In genomic region chr5:151018450-151018849, GRCm38 (mm10) we compare ENCODE assay signal across 25 mouse cellular contexts.
DNase-seq lines count a peak whose midpoint lies in the region; ATAC-seq lines count a peak whose summit lies in the region.
"Had no signal": no experiment of that assay in that cellular context is flagged by ENCODE, and none has a peak within 500 bp of the region (broad histone marks: within the 10 kb centered on the region; RNA-seq: fewer than 3 reads in every experiment).

No protein-coding gene starts in this region.

- H3K27ac ChIP-seq in forebrain, embryonic 11.5 days (ENCODE audit: low read depth, low read length): no peak overlapping the region
- no peak overlapping the region for H3K27ac ChIP-seq in forebrain, embryonic 13.5 days
- H3K27ac ChIP-seq in limb, embryonic 12.5 days: peak overlapping the region; percentile 35; the same call in 1 of the 2 replicates
- H3K27ac ChIP-seq: left cerebral cortex, adult 2 months; liver, embryonic 14.5 days had no signal

- peak; percentile 25 for DNase-seq in forebrain, embryonic 11.5 days (ENCODE audit: low spot score)
- DNase-seq in kidney, postnatal 36 days: peak; percentile 29 to 54
- no peak for DNase-seq in kidney, postnatal 25 days
- peak; percentile 53 for DNase-seq in yolk sac, embryonic 10.5 days (ENCODE audit: low spot score)
- no peak for DNase-seq in spleen, postnatal 10 days (ENCODE audit: low spot score in 2 of 2)
- DNase-seq: adrenal gland, adult 8-10 months; cerebellum, adult 2 months; cerebellum, postnatal 25 days; embryo, embryonic 11 days; gastrocnemius, postnatal 25 days; kidney, adult 11 months; lung, embryonic 14.5 days; lung, postnatal 36 days; midbrain, embryonic 14.5 days; thymus, adult 2 months; thymus, postnatal 4 days had no signal

- no peak overlapping the region for H3K9ac ChIP-seq in forebrain, embryonic 11.5 days (ENCODE audit: low read length)
- no peak overlapping the region for H3K9ac ChIP-seq in forebrain, embryonic 13.5 days
- no peak overlapping the region for H3K9ac ChIP-seq in limb, embryonic 12.5 days (replicated peaks)
- H3K9ac ChIP-seq: liver, embryonic 14.5 days; lung, embryonic 14.5 days had no signal

- no peaks in the 10 kb centered on the region for H3K27me3 ChIP-seq in forebrain, embryonic 11.5 days (ENCODE audit: control insufficient read depth, insufficient read depth, low read length)
- no peaks in the 10 kb centered on the region for H3K27me3 ChIP-seq in forebrain, embryonic 13.5 days
- no peaks in the 10 kb centered on the region for H3K27me3 ChIP-seq in limb, embryonic 12.5 days
- H3K27me3 ChIP-seq: megakaryocyte, embryonic 14.5 days had no signal

- H3K9me3 ChIP-seq in forebrain, embryonic 11.5 days (ENCODE audit: control insufficient read depth, low read length): no peaks in the 10 kb centered on the region
- H3K9me3 ChIP-seq in forebrain, embryonic 13.5 days (replicated peaks): no peaks in the 10 kb centered on the region
- H3K9me3 ChIP-seq in limb, embryonic 12.5 days: peaks cover 11% of the 10 kb centered on the region

- ATAC-seq in forebrain, embryonic 11.5 days (replicated peaks; ENCODE audit: low FRiP score): no peak
- no peak for ATAC-seq in forebrain, embryonic 13.5 days
- ATAC-seq in limb, embryonic 12.5 days (ENCODE audit: insufficient number of reproducible peaks, insufficient read depth, low FRiP score, low TSS enrichment, low read depth): no peak
- ATAC-seq in megakaryocyte-erythroid progenitor cell, adult 5-6 weeks (replicated peaks; ENCODE audit: low FRiP score, low TSS enrichment, poor library complexity, severe bottlenecking): no peak
- ATAC-seq: activated CD4-positive, CD25-positive, alpha-beta regulatory T cell, adult 4 months; forebrain, embryonic 16.5 days; hindbrain, embryonic 16.5 days had no signal

- no peaks in the 10 kb centered on the region for H3K36me3 ChIP-seq in forebrain, embryonic 11.5 days (ENCODE audit: control insufficient read depth, insufficient read depth, low read length)
- no peaks in the 10 kb centered on the region for H3K36me3 ChIP-seq in forebrain, embryonic 13.5 days (ENCODE audit: poor library complexity, severe bottlenecking)
- H3K36me3 ChIP-seq in limb, embryonic 12.5 days: no peaks in the 10 kb centered on the region

- H3K4me2 ChIP-seq in forebrain, embryonic 11.5 days (ENCODE audit: low read depth, low read length, severe bottlenecking): no peak overlapping the region
- H3K4me2 ChIP-seq in forebrain, embryonic 13.5 days: no peak overlapping the region
- H3K4me2 ChIP-seq in limb, embryonic 12.5 days: no peak overlapping the region; the same call in 1 of the 2 replicates
- H3K4me2 ChIP-seq: lung, embryonic 14.5 days had no signal

- no peak overlapping the region for H3K4me3 ChIP-seq in forebrain, embryonic 11.5 days (ENCODE audit: low read depth, low read length)
- H3K4me3 ChIP-seq in forebrain, embryonic 13.5 days: no peak overlapping the region
- no peak overlapping the region for H3K4me3 ChIP-seq in limb, embryonic 12.5 days (replicated peaks)
- H3K4me3 ChIP-seq: left cerebral cortex, adult 2 months; megakaryocyte, embryonic 14.5 days had no signal

- peaks cover 3% of the 10 kb centered on the region for H3K4me1 ChIP-seq in forebrain, embryonic 11.5 days (replicated peaks; ENCODE audit: control insufficient read depth, insufficient read depth, low read length)
- peaks cover 17% of the 10 kb centered on the region for H3K4me1 ChIP-seq in forebrain, embryonic 13.5 days
- H3K4me1 ChIP-seq in limb, embryonic 12.5 days (replicated peaks): peaks cover 22% of the 10 kb centered on the region
- H3K4me1 ChIP-seq: megakaryocyte, embryonic 14.5 days had no signal

- WGBS in forebrain, embryonic 11.5 days: 79% methylated on average over 5 of the region's 5 CpGs
- WGBS in forebrain, embryonic 13.5 days: 77% methylated on average over 5 of the region's 5 CpGs
- 79% methylated on average over 5 of the region's 5 CpGs for WGBS in limb, embryonic 12.5 days

Comparison
In these comparisons a context has a peak if more than half of its experiments do, and no peak if none do; other contexts are left out.
1. DNase-seq: peak in forebrain, embryonic 11.5 days (single experiment), kidney, postnatal 36 days (2 of 2) and yolk sac, embryonic 10.5 days (single experiment); none in kidney, postnatal 25 days (0 of 2) and spleen, postnatal 10 days (0 of 2).